Mouse (Mus musculus): ENCODE measurements around the gene Cyp2t4. TPM values are rescaled to one million over a fixed set of nuclear protein-coding genes. Genes with fewer than 3 reads are reported as not detected.

Gene Cyp2t4
- polyA plus RNA-seq, 1 experiment from 2014 or later, result 0.19 TPM

MicroRNAs within 50 kb of the gene (microRNA counts, 519-probe panel; counts per million panel counts)
- not detected for microRNA mmu-miR-1191

Small RNA genes lying within 50 kb of the gene (microRNA-seq; reads per million reads assigned to microRNA genes)
- gene Mir1191, result 1.1 reads per million
- gene Mir3101, result 0.97 reads per million

Other genes with a start within 250 kb of the Cyp2t4 start
- not detected in 2 replicates for gene Cyp2a22, start 214.3 kb upstream of the Cyp2t4 start, polyA plus RNA-seq (2014; fragmentation: Nextera tagmentation; extraction: Ambion mirVana)
- not detected in 2 replicates for gene Cyp2a12, start 124.6 kb upstream of the Cyp2t4 start, polyA plus RNA-seq (2014; fragmentation: Nextera tagmentation; extraction: Ambion mirVana)
- gene Cyp2f2, start 33.8 kb upstream of the Cyp2t4 start, polyA plus RNA-seq (2014; fragmentation: Nextera tagmentation; extraction: Ambion mirVana), result not detected in 2 replicates
- gene Egln2, start 13.1 kb downstream of the Cyp2t4 start, polyA plus RNA-seq (2014; fragmentation: Nextera tagmentation; extraction: Ambion mirVana), result 55.3 and 55.7 TPM in 2 replicates
- gene Rab4b, start 25.2 kb downstream of the Cyp2t4 start, polyA plus RNA-seq (2014; fragmentation: Nextera tagmentation; extraction: Ambion mirVana), result 91.3 and 102 TPM in 2 replicates
- gene Gm21983, start 27.4 kb downstream of the Cyp2t4 start, polyA plus RNA-seq (2014; fragmentation: Nextera tagmentation; extraction: Ambion mirVana), result not detected in 2 replicates
- 24.6 and 28.5 TPM in 2 replicates for gene Mia, start 27.4 kb downstream of the Cyp2t4 start, polyA plus RNA-seq (2014; fragmentation: Nextera tagmentation; extraction: Ambion mirVana)
- 3.4 and 3.5 TPM in 2 replicates for gene BC024978, start 42.1 kb downstream of the Cyp2t4 start, polyA plus RNA-seq (2014; fragmentation: Nextera tagmentation; extraction: Ambion mirVana)
- 192 and 195 TPM in 2 replicates for gene Snrpa, start 42.6 kb downstream of the Cyp2t4 start, polyA plus RNA-seq (2014; fragmentation: Nextera tagmentation; extraction: Ambion mirVana)
- 6.5 and 8.7 TPM in 2 replicates for gene Itpkc, start 74.9 kb downstream of the Cyp2t4 start, polyA plus RNA-seq (2014; fragmentation: Nextera tagmentation; extraction: Ambion mirVana)
- 17.4 and 17.8 TPM in 2 replicates for gene Coq8b, start 79.3 kb downstream of the Cyp2t4 start, polyA plus RNA-seq (2014; fragmentation: Nextera tagmentation; extraction: Ambion mirVana)
- 36.2 and 39.2 TPM in 2 replicates for gene Numbl, start 104.7 kb downstream of the Cyp2t4 start, polyA plus RNA-seq (2014; fragmentation: Nextera tagmentation; extraction: Ambion mirVana)
- gene Ltbp4, start 184.0 kb downstream of the Cyp2t4 start, polyA plus RNA-seq (2014; fragmentation: Nextera tagmentation; extraction: Ambion mirVana), result 10.4 TPM in 2 replicates
- 30.6 and 34.6 TPM in 2 replicates for gene Shkbp1, start 202.3 kb downstream of the Cyp2t4 start, polyA plus RNA-seq (2014; fragmentation: Nextera tagmentation; extraction: Ambion mirVana)
- not detected in 2 replicates for gene Gm20479, start 203.7 kb downstream of the Cyp2t4 start, polyA plus RNA-seq (2014; fragmentation: Nextera tagmentation; extraction: Ambion mirVana)